Mouse (Mus musculus) liver, postnatal 0 days (tissue): Measurements from ENCODE around the gene Smap1.

Experiments used
- CTCF ChIP-seq: sonication (generic); IDR thresholded peaks from 2 replicates; pipeline ENCODE4 v1.5.1; 2016; ENCODE audit warnings: antibody characterized with exemption, low read depth
- EP300 ChIP-seq: IDR thresholded peaks from 2 replicates; pipeline ENCODE4 v1.6.1; 2016; ENCODE audit warnings: antibody characterized with exemption, low read depth, mild to moderate bottlenecking

DNA sequence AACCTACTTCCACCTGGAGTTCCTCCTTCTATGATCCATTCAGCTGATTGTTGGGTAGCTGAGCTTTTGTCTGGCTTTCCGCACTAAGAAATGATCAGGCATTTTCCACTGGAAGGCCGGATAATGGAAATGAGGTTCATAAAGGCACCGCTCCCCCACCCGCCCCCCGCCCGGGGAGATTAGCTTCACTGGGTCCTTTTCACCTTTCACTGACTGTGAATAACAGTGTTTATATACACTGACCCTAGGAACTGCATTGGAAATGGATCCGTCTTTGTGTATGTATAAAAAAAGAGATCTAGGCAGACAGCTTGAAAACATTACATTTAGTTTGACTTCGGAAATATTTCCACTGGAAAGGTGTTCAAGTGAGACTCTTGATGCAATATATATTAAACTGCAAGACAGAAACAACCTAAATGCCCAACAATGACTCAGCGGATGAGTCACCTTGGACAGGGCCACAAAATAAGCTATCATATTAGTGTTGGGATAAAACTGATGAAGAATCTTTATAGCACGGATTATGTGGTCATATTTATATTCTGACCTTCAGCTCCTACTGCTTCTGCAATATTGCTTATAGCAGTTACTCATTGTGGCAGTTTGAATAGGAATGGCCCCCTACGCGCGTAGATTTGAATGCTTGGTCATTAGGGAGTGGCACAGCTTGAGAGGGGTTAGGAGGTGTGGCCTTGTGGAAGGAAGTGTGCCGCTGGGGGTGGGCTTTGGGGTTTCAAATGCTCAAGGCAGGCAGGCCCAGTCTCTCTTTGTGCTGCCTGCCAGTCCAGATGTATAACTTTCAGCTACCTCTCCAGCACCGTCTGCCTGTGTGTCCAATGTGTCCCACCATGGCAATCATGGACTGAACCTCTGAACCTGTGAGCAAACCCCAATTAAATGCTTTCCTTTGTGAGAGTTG is 26.9 kb upstream of the Smap1 start:
- TF ChIP-seq CTCF (no peak), EP300 (no peak)
